Mouse (Mus musculus): ENCODE measurements at regions not wholly inside any gene's neighbourhood (a gene's known extent, or its start where the extent isn't known, plus 50 kb on each side); places are given as distances from the start of the nearest gene placed in this dataset.

GRCm38 (mm10) chr4:40593806-40594205, 109.2 kb downstream of the Aptx start:
- no peaks in the 10 kb centered on the region for H3K36me3 ChIP-seq
- no peak overlapping the region for H3K9ac ChIP-seq (replicated peaks)
- no peak overlapping the region for H3K27ac ChIP-seq (replicated peaks)
- 87% methylated on average over 5 of the region's 5 CpGs for WGBS
- H3K27me3 ChIP-seq (replicated peaks) = no peaks in the 10 kb centered on the region
- no peaks in the 10 kb centered on the region for H3K4me1 ChIP-seq
- no peak overlapping the region for H3K4me2 ChIP-seq
- H3K4me3 ChIP-seq (replicated peaks) = no peak overlapping the region
- H3K9me3 ChIP-seq (replicated peaks) = no peaks in the 10 kb centered on the region
- ATAC-seq (ENCODE audit: low FRiP score) = no peak

DNA sequence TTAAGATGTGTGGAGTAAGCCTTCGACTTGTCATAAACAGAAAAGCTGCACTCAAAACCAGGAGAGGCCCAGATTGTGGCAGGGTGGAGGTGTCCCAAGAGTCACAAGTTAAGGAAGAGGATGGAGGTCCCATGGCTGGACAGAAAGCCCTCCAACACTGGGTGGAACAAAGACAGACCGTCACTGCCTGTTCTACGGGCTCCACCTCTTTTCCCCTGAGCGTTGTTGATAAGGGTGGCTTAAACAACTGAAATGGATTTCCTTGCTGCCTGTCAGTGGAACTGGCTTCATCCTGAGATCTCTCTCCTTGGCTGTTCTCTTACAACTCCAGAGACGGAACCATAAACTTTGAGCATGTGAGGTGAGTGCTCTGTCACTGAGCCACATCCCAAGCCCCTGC, 78.0 kb downstream of the Aptx start:
- Histone ChIP-seq H3K4me3 (replicated peaks) (no peak overlapping the region), H3K4me2 (no peak overlapping the region), H3K9ac (replicated peaks) (no peak overlapping the region), H3K9me3 (replicated peaks) (no peaks in the 10 kb centered on the region), H3K4me1 (no peaks in the 10 kb centered on the region), H3K27ac (replicated peaks) (no peak overlapping the region), H3K27me3 (replicated peaks) (no peaks in the 10 kb centered on the region), H3K36me3 (no peaks in the 10 kb centered on the region)
- WGBS = 59% methylated on average over 5 of the region's 5 CpGs
- ATAC-seq (ENCODE audit: low FRiP score) = no peak

DNA sequence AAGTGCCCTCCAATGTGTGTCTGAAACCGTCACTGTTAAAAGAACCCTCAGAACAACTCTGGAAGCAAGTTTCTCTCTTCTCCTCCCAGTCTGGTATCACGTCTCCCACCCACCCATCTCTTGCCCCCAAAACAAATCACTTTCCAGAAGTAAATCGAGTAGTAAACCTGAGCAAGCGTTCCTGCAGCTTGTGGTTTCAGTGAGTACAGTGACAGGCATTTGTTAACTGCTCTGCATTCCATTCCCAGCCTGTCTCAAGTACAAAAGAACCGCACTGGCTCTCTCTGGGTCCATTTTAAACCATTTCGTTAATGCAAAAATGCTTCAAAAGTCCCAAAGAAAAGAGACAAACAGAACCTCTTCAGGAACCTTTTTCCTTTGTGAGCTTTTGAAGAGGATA, 77.1 kb downstream of the Aptx start:
- Histone ChIP-seq H3K4me1 (no peaks in the 10 kb centered on the region), H3K9me3 (replicated peaks) (no peaks in the 10 kb centered on the region), H3K27me3 (replicated peaks) (no peaks in the 10 kb centered on the region), H3K9ac (replicated peaks) (no peak overlapping the region), H3K36me3 (no peaks in the 10 kb centered on the region), H3K4me3 (replicated peaks) (no peak overlapping the region), H3K27ac (replicated peaks) (no peak overlapping the region), H3K4me2 (no peak overlapping the region)
- WGBS = 48% methylated on average over 6 of the region's 6 CpGs
- no peak for ATAC-seq (ENCODE audit: low FRiP score)

All from neural tube, embryonic 15.5 days (tissue).